Mouse (Mus musculus) hindbrain, postnatal 0 days (tissue): Measurements from ENCODE around the gene Clock. TPM values are rescaled to one million over a fixed set of nuclear protein-coding genes. Genes with fewer than 3 reads are reported as not detected.

ENCODE experiments used
- ATAC-seq: fragments of 200-750 bp; cut with Nextera tagmentation; 2 replicates; pipeline ENCODE4 v1.8.0; 2017; ENCODE audit warnings: mild to moderate bottlenecking, moderate TSS enrichment, moderate library complexity
- DNase-seq: peaks from one replicate; pipeline ENCODE4 v3.0.0-alpha.2; 2015; ENCODE audit warnings: low spot score
- H3K27ac ChIP-seq: fragments of 300-500 bp; sonication (generic); 2 replicates; pipeline ENCODE4 v1.5.1; 2014; ENCODE audit warnings: mild to moderate bottlenecking
- H3K27me3 ChIP-seq: fragments of 300-500 bp; sonication (generic); 2 replicates; pipeline ENCODE4 v1.6.1; 2014; ENCODE audit warnings: low read length, mixed read lengths; ENCODE audit not compliant: insufficient read depth
- H3K36me3 ChIP-seq: fragments of 300-500 bp; sonication (generic); 2 replicates; pipeline ENCODE4 v1.6.1; 2014; ENCODE audit warnings: low read length, mixed read lengths; ENCODE audit not compliant: insufficient read depth
- H3K4me1 ChIP-seq: fragments of 300-500 bp; sonication (generic); 2 replicates; pipeline ENCODE4 v1.6.1; 2014; ENCODE audit warnings: antibody characterized with exemption, low read length, mixed read lengths; ENCODE audit not compliant: insufficient read depth
- H3K4me2 ChIP-seq: fragments of 300-500 bp; sonication (generic); 2 replicates; pipeline ENCODE4 v1.6.1; 2014; ENCODE audit warnings: low read depth, mild to moderate bottlenecking, low read length, moderate library complexity, mixed read lengths
- H3K4me3 ChIP-seq: fragments of 300-500 bp; sonication (generic); 2 replicates; pipeline ENCODE4 v1.5.1; 2014; ENCODE audit warnings: low read length
- H3K9ac ChIP-seq: fragments of 300-500 bp; sonication (generic); replicated peaks from 2 replicates; pipeline ENCODE4 v1.6.1; 2014; ENCODE audit warnings: mild to moderate bottlenecking, low read length, moderate library complexity, mixed read lengths
- H3K9me3 ChIP-seq: fragments of 300-500 bp; sonication (generic); 2 replicates; pipeline ENCODE4 v1.6.1; 2016; ENCODE audit warnings: low read length, mixed read lengths
- CTCF ChIP-seq: IDR thresholded peaks from 2 replicates; pipeline ENCODE4 v1.5.1; 2016; ENCODE audit warnings: antibody characterized with exemption, control low read depth, low read depth
- WGBS: fragments of 180-500 bp; shearing (Covaris S2); extraction: QIAGEN DNeasy Blood & Tissue Kit; methylation state at CpG from one replicate; pipeline ENCODE4 v1.1.7; 2014; 5-methylcytosine and 5-hydroxymethylcytosine counted together
- polyA plus RNA-seq: library from polyadenylated mRNA; unstranded; fragments of >200 nt; fragmentation: Nextera tagmentation; extraction: Ambion mirVana; gene quantifications from 2 replicates; pipeline ENCODE4 v1.2.1, GENCODE M21; 2015
- total RNA-seq: library from RNA; depleted of rRNA; stranded (reverse); fragments of >200 nt; gene quantifications from 2 replicates; pipeline ENCODE4 v1.2.3, GENCODE M21; 2014

Gene Clock
- total and polyA plus RNA-seq, 2 experiments from 2014 or later, result 11.2 to 23.3 TPM

DNA sequence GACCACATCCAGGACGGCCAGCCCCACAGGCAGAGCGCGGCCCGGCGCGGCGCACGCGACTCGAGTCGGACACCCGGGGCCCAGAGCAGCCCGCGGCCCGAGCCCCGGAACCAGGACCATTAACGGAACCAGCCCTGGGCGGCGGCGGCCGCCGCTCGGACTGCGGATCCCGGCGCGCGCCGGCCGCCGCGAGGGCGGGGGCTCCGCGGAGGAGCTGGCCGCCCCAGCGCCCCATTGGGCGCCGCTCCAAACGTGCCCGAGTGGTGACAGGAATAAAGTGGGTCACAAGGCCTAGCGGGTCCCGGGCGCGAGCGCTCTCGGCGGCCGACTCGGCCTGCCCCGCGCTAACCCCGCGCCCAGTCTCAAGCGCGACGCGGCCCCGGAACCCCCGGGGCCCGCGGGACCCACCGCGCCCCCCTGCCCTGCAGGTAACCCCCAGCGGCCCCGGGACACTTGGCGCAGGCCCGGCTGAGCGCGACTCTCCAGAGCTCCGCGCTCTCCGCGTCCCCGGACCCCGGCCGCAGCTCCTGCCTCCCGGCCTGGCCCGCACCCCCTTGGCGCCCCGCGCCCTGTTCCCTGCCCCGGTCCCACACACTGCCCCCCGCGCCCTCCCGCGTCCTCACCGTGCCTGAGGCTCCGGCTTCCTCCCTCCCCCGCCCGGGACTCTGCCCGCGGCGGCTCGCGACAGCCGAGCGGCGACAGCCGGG is 694 bp downstream of the Clock start:
- Histone ChIP-seq H3K9me3 (no peaks in the 10 kb centered on the region), H3K4me2 (peak overlapping the region; percentile 93), H3K9ac (peak overlapping the region; percentile 98), H3K27ac (peak overlapping the region; percentile 93), H3K27me3 (no peaks in the 10 kb centered on the region), H3K4me3 (peak overlapping the region; percentile 99), H3K36me3 (no peaks in the 10 kb centered on the region), H3K4me1 (peaks cover 6% of the 10 kb centered on the region; the same call in 1 of the 2 replicates)
- 2% methylated on average over 79 of the region's 100 CpGs for WGBS
- ATAC-seq, result peak; percentile 90
- TF ChIP-seq CTCF, result no peak
- peak; percentile 92 for DNase-seq

DNA sequence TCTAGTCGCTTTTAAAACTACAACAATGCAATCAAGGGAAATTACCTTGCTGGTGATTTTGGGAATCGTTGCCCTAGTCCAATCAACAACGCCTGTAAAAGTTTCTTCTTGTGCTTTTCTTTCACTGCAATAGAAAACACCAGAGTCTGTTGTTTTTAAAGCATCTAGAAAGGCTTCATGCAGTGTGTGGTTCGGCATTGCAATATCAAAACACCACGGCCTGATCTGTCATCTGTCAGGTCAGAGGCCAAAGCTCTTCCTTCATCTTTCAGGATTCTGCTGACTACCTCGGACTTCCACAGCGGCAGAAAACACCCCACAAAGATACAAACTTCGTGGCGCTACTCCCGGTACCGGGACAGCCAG is 1.2 kb downstream of the Clock start:
- peak overlapping the region; percentile 98 for H3K9ac ChIP-seq
- peaks cover 6% of the 10 kb centered on the region; the same call in 1 of the 2 replicates for H3K4me1 ChIP-seq
- H3K4me3 ChIP-seq, result peak overlapping the region; percentile 99
- ATAC-seq, result no peak
- H3K27me3 ChIP-seq, result no peaks in the 10 kb centered on the region
- peak overlapping the region; percentile 93 for H3K27ac ChIP-seq
- no peak for DNase-seq
- no peak for TF ChIP-seq CTCF
- no peaks in the 10 kb centered on the region for H3K9me3 ChIP-seq
- WGBS, result 5% methylated on average over 11 of the region's 11 CpGs
- peak overlapping the region; percentile 93 for H3K4me2 ChIP-seq
- H3K36me3 ChIP-seq, result no peaks in the 10 kb centered on the region

DNA sequence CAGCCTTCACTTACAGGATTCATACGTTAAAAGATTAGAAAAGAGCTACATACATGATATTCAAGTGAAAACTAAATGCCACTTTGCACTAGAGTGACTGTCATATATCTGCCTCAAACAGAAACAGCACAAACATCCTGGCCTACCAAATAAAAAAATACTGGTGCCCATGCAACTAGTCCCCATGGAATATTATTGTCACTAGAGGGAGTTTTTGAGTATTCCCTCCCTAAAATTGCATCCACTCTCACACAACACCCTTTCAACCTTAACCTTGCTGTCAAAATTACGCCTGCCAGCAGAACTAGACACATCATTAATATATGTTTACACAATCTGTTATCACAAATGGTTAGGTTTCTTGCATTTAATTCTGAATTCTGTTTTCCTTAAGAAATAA is 2.6 kb downstream of the Clock start:
- Histone ChIP-seq H3K27ac (no peak overlapping the region), H3K36me3 (no peaks in the 10 kb centered on the region), H3K9me3 (no peaks in the 10 kb centered on the region), H3K27me3 (no peaks in the 10 kb centered on the region), H3K4me1 (peaks cover 6% of the 10 kb centered on the region; the same call in 1 of the 2 replicates), H3K4me2 (peak overlapping the region; percentile 11), H3K4me3 (no peak overlapping the region), H3K9ac (no peak overlapping the region)
- DNase-seq, result no peak
- TF ChIP-seq CTCF, result peak; percentile 42
- no peak for ATAC-seq
- WGBS, result 83% methylated on average over 2 of the region's 2 CpGs

DNA sequence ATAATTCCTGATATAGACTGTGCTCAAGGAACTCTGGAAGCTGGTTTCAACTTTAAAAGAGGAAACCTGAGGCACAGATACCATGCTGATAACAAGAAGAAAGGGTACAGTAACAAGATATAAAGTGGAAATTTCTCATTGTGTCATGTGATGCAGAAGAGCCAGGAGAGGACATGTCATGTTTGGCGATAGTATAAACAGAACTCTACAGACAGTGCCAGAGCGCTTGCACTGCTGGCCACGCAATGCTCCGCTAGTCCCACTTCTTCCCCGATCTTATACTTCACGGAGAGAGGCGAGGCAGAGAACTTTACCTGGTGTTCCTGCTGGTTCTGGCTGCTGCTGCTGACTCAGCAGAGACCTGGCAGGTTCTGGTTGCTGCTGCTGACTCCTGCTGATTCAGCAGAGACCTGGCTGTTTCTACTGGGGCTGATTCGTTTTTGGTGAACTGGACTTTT is 15.3 kb downstream of the Clock start:
- no peak for ATAC-seq
- 76% methylated on average over 8 of the region's 8 CpGs for WGBS

DNA sequence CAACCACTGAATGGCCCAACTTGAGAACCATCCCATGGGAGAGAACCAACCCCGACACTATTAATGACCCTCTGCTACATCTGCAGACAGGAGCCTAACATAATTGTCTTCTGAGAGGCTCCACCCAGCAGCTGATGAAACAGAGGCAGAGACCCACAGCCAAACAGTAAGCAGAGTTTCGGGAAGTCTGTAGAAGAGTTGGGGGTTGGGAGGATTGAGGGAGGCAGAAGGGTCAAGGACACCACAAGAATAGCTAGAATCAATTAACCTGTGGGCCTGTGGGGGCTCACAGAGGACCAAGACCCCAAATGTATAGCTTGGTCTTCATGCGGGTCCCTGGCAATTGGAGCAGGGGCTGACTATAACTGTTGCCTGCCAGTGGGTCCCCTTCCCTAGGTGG is 16.3 kb downstream of the Clock start:
- no peak for ATAC-seq
- Histone ChIP-seq H3K4me2 (no peak overlapping the region), H3K27me3 (no peaks in the 10 kb centered on the region), H3K36me3 (no peaks in the 10 kb centered on the region), H3K9me3 (no peaks in the 10 kb centered on the region), H3K4me3 (no peak overlapping the region), H3K27ac (no peak overlapping the region), H3K4me1 (no peaks in the 10 kb centered on the region), H3K9ac (no peak overlapping the region)
- TF ChIP-seq CTCF, result no peak
- 91% methylated on average over 3 of the region's 3 CpGs for WGBS
- no peak for DNase-seq

More for the DNA sequence above, 15.3 kb downstream of the Clock start:
- H3K4me3 ChIP-seq, result no peak overlapping the region
- H3K4me2 ChIP-seq, result no peak overlapping the region
- no peak overlapping the region for H3K27ac ChIP-seq
- H3K36me3 ChIP-seq, result no peaks in the 10 kb centered on the region
- DNase-seq, result no peak
- H3K27me3 ChIP-seq, result no peaks in the 10 kb centered on the region
- no peak for TF ChIP-seq CTCF
- H3K9me3 ChIP-seq, result no peaks in the 10 kb centered on the region
- H3K4me1 ChIP-seq, result no peaks in the 10 kb centered on the region
- no peak overlapping the region for H3K9ac ChIP-seq

DNA sequence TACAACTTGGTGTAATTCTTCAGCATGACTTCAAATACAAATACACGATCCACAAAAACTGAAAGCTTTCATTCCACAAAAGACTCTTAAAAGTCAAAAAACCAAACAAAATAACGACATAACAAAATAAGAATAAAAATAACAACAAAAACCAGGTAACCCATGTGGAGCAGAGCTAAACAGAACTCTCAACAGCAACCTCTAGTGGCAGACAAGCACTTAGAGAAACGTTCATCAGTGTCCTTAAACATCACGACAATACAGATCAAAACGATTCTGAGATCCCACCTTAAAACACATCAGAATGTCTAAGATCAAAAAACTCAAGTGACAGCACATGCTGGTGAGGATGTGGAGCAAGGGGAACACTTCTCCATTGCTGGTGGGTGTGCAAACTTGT is 17.5 kb downstream of the Clock start:
- 81% methylated on average over 5 of the region's 5 CpGs for WGBS
- H3K36me3 ChIP-seq, result no peaks in the 10 kb centered on the region
- H3K27ac ChIP-seq, result no peak overlapping the region
- DNase-seq (no peak), ATAC-seq (no peak)
- H3K27me3 ChIP-seq, result no peaks in the 10 kb centered on the region
- no peaks in the 10 kb centered on the region for H3K9me3 ChIP-seq
- peak; percentile 35 for TF ChIP-seq CTCF
- H3K4me3 ChIP-seq, result no peak overlapping the region
- H3K9ac ChIP-seq, result no peak overlapping the region
- no peak overlapping the region for H3K4me2 ChIP-seq
- H3K4me1 ChIP-seq, result no peaks in the 10 kb centered on the region

DNA sequence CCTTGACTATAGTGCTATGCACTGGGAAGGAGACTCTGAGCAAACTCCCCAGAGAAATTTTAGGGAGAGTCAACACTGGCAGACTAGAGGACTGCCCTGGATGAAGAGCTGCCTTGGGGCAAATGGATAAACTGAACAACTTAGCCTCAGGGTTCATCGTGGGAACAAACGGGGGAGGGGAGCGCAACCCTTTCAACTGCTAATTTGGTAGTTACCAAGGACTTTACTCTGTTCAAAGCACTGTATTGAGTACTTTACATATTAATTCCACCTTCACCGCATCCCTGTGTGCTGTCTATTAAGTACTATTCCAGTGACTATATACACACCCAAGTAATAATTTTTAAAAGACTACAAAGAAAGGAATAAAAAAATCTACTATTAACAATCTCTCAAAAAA is 18.9 kb downstream of the Clock start:
- TF ChIP-seq CTCF, result no peak
- H3K27ac ChIP-seq, result no peak overlapping the region
- H3K4me3 ChIP-seq, result no peak overlapping the region
- no peak overlapping the region for H3K4me2 ChIP-seq
- no peaks in the 10 kb centered on the region for H3K36me3 ChIP-seq
- H3K9ac ChIP-seq, result no peak overlapping the region
- DNase-seq, result no peak
- H3K9me3 ChIP-seq, result no peaks in the 10 kb centered on the region
- H3K4me1 ChIP-seq, result no peaks in the 10 kb centered on the region
- ATAC-seq, result no peak
- H3K27me3 ChIP-seq, result no peaks in the 10 kb centered on the region
- WGBS, result 46% methylated on average over 4 of the region's 4 CpGs
